Mouse (Mus musculus): Measurements from ENCODE around the gene Necab3. TPM values are rescaled to one million over a fixed set of nuclear protein-coding genes. Genes with fewer than 3 reads are reported as not detected.

Gene Necab3
- 1 to 10 TPM in 1 of 2 experiments, under 1 TPM in 1; 0.61 to 2.0 TPM for polyA plus RNA-seq (2017; shearing (Covaris generic))

DNA sequence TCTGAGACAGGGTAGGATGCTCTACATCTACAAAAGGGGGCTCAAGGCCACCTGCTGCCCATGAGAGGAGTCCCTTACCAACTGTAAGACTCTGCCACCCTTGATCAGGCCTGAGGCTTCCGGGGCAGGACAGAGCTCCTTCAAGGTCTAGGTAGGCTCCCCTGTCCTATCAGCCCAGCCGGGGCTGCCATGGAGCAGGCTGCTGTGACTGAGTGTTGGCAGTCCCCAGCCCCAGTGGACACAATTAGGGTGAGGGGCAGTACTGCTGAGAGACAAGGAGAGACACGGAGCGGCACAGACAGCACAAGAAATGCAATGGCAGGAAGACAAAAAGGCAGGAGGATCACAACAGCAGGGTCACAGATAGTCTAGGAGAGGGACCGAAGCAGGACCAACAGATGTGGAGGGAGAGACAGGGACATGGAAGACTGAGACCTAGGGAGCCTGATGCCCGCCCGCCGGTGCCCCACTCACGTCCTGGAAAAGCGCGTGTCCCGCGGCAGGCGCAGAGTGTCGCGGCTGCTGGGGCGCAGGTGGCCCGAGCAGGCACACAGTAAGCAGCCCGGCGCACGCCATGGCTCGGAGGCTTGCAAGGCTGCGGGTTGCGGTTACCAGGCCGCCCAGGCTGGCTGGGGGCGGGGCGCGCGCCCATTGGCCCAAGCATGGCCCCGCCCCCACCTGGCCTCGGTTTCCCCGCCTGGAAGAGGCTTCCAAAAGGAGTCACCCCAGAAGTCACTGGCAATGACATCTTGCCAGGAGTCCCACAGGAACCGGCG, at the start of gene Necab3:
Gene Necab3, minus strand, starts transcription at position 627 of the 776 bp plus-strand sequence.

DNA sequence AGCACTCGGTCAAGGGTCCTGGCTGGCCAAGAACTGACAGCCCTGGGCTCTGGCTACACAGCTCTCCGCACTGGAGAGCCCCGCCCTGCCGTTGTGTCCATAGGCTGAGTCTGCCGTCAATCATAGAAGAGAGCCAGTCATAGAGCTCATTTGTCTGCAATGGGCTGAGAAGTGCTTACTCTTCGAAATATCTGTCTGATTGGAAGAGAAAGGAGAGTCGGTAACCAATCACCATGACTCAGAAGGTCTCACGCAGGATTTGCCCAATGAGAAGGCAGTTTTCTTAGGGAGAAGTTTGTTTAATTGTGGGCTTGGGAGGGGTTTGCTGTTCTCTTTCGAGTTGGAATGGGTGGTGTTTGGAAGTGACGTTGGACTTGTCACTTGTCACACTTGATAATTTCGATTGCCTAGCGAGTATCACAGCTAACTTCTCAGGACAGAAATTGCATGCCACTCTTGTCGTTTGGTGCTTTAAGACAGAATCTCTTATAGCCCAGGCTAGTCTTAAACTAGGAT, 45.0 kb upstream of the Necab3 start, which contains the start of gene Pxmp4:
Gene Pxmp4, minus strand, starts transcription at position 71 of the 516 bp plus-strand sequence.

DNA sequence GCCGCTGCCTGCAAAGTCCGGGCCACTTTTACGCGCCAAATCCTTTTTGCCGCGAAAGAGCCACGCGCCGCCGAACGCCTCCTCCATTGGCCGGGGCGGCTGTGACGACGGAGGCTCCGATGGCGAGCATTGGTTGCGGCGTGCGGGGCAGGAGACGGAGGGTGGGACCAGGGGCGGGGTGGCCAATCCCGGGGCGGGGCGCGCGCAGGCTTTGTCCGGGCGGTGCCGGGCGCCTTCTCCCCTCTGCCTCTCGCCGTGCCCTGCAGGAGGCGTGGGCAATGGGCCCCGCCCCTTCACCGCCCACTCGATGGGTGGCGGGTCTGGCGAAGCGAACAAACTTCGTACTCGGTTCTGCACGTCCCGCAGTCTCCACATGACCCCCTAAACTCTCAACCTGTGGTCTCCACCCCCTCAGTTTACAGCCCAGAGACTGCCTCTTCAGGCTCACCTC, 11.2 kb upstream of the Necab3 start, which contains the start of gene E2f1:
Gene E2f1, minus strand, starts transcription at position 57 of the 451 bp plus-strand sequence.

DNA sequence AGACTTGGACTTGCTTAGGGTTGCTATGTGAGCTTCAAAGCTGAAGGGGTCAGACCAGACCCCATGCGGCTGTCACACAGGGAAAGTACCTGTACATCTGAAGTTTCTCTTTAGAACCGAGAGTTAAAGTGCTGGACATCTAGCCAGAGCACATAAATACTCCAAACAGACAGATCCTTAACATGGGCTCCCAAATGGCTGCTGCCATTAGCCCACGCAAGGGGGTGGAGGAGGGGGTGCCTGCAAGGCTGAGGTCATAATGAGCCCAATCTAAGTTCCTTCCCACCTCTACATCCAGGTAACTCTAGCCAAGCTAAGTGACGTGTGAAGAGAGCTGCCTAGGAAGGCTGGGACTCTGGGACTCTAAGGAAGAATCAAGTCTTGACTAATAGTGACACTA, 7.2 kb downstream of the Necab3 start, which contains the start of gene Actl10:
Gene Actl10, plus strand, starts transcription at position 301 of the 400 bp plus-strand sequence.

DNA sequence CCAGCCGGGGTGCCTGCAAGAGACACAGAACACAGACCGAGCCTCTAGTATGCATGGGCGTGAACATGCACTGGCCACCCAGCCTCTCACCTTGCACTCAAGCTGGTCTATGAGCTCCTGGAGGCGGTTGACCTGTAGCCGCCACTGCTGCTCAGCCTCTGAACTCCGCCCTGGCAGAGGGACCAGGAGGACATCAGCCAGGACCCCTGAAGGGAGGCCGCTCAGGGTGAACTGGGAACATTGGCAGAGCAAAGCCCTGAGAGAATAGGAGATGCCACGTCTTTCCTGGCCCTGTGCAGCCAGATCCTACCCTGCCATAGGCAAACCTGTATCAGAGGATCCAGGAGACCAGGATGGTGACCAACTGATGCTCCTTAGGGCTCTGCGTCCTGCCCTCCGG, 12.0 kb downstream of the Necab3 start, which contains the start of gene 1700003F12Rik:
Gene 1700003F12Rik, plus strand, starts transcription at position 375 of the 400 bp plus-strand sequence.

Other genes starting within 250 kb of the Necab3 start
- 10 to 100 TPM; 20.1 to 48.4 TPM for gene Cdk5rap1, start 185.9 kb downstream of the Necab3 start, polyA plus RNA-seq (2017; shearing (Covaris generic))
- gene Snta1, start 150.8 kb downstream of the Necab3 start, polyA plus RNA-seq (2017; shearing (Covaris generic)) = under 1 TPM; 0.07 to 0.33 TPM
- 10 to 100 TPM; 19.7 to 21.4 TPM for gene Cbfa2t2, start 122.4 kb downstream of the Necab3 start, polyA plus RNA-seq (2017; shearing (Covaris generic))
- gene 1700003F12Rik, start 11.8 kb downstream of the Necab3 start, polyA plus RNA-seq (2017; shearing (Covaris generic)) = 1 to 10 TPM; 1.2 to 2.8 TPM
- 1 to 10 TPM in 1 of 2 experiments, under 1 TPM in 1; 0.13 to 2.1 TPM for gene Actl10, start 7.1 kb downstream of the Necab3 start, polyA plus RNA-seq (2017; shearing (Covaris generic))
- gene E2f1, start 11.0 kb upstream of the Necab3 start, polyA plus RNA-seq (2017; shearing (Covaris generic)) = 1 to 10 TPM; 1.8 to 5.7 TPM
- gene Pxmp4, start 44.8 kb upstream of the Necab3 start, polyA plus RNA-seq (2017; shearing (Covaris generic)) = 10 to 100 TPM; 16.4 to 20.1 TPM
- gene Zfp341, start 54.4 kb upstream of the Necab3 start, polyA plus RNA-seq (2017; shearing (Covaris generic)) = 1 to 10 TPM in 1 of 2 experiments, under 1 TPM in 1; 0.98 to 1.6 TPM
- gene 4930519P11Rik, start 54.5 kb upstream of the Necab3 start, polyA plus RNA-seq (2017; shearing (Covaris generic)) = under 1 TPM; 0.34 to 0.60 TPM
- gene Chmp4b, start 92.8 kb upstream of the Necab3 start, polyA plus RNA-seq (2017; shearing (Covaris generic)) = 10 to 100 TPM; 11.1 to 11.4 TPM
- gene Gm14214, start 211.1 kb upstream of the Necab3 start, polyA plus RNA-seq (2017; shearing (Covaris generic)) = 1 to 10 TPM in 1 of 2 experiments, not detected in 1; 1.1 TPM
- gene Raly, start 232.2 kb upstream of the Necab3 start, polyA plus RNA-seq (2017; shearing (Covaris generic)) = 100 to 1,000 TPM; 111 to 141 TPM
- not detected for gene a, start 232.5 kb upstream of the Necab3 start, polyA plus RNA-seq (2017; shearing (Covaris generic))

Data from inflammation-experienced regulatory T-cells (primary cell).